Mouse (Mus musculus): Measurements from ENCODE around the gene Stub1. TPM values are rescaled to one million over a fixed set of nuclear protein-coding genes. Genes with fewer than 3 reads are reported as not detected.

The Stub1 gene
- polyA plus RNA-seq, 2 experiments from 2014 or later, result 68.3 to 85.7 TPM

- no peak for ATAC-seq
Observed at GRCm38 (mm10) chr17:25786280-25786679, 46.9 kb downstream of the Stub1 start, which contains the start of gene Ccdc78. Ccdc78 (plus strand) TSS chr17:25786580.

GRCm38 (mm10) chr17:25785281-25785745, 47.9 kb downstream of the Stub1 start, which contains the start of gene Haghl:
Haghl (minus strand) TSS chr17:25785673.
- ATAC-seq, result peak; percentile 76

- no peak for ATAC-seq
Observed at GRCm38 (mm10) chr17:25783861-25784574, 49.2 kb downstream of the Stub1 start.

- no peak for ATAC-seq
Observed at GRCm38 (mm10) chr17:25783086-25783485, 50.1 kb downstream of the Stub1 start.

- ATAC-seq, result no peak
Observed at GRCm38 (mm10) chr17:25781339-25781738, 51.9 kb downstream of the Stub1 start.

Other genes starting within 250 kb of the Stub1 start
- not detected for gene Gng13, start 116.2 kb downstream of the Stub1 start, polyA plus RNA-seq (2017; shearing (Covaris generic))
- 1 to 10 TPM; 4.0 to 6.7 TPM for gene Chtf18, start 106.0 kb downstream of the Stub1 start, polyA plus RNA-seq (2017; shearing (Covaris generic))
- 10 to 100 TPM in 1 of 2 experiments, 1 to 10 TPM in 1; 9.3 to 10.3 TPM for gene Rpusd1, start 105.7 kb downstream of the Stub1 start, polyA plus RNA-seq (2017; shearing (Covaris generic))
- under 1 TPM in 1 of 2 experiments, not detected in 1; 0.18 TPM for gene Mslnl, start 97.4 kb downstream of the Stub1 start, polyA plus RNA-seq (2017; shearing (Covaris generic))
- gene Msln, start 79.0 kb downstream of the Stub1 start, polyA plus RNA-seq (2017; shearing (Covaris generic)), result not detected
- gene Narfl, start 59.6 kb downstream of the Stub1 start, polyA plus RNA-seq (2017; shearing (Covaris generic)), result 10 to 100 TPM; 15.6 to 20.9 TPM
- 10 to 100 TPM; 27.2 to 30.3 TPM for gene Haghl, start 47.7 kb downstream of the Stub1 start, polyA plus RNA-seq (2017; shearing (Covaris generic))
- gene Ccdc78, start 46.8 kb downstream of the Stub1 start, polyA plus RNA-seq (2017; shearing (Covaris generic)), result under 1 TPM in 1 of 2 experiments, not detected in 1; 0.62 TPM
- gene Fam173a, start 40.5 kb downstream of the Stub1 start, polyA plus RNA-seq (2017; shearing (Covaris generic)), result 100 to 1,000 TPM; 196 to 238 TPM
- not detected for gene AC134908.4, start 37.7 kb downstream of the Stub1 start, polyA plus RNA-seq (2017; shearing (Covaris generic))
- gene Metrn, start 36.3 kb downstream of the Stub1 start, polyA plus RNA-seq (2017; shearing (Covaris generic)), result 1 to 10 TPM; 2.2 to 4.6 TPM
- gene Fbxl16, start 24.3 kb downstream of the Stub1 start, polyA plus RNA-seq (2017; shearing (Covaris generic)), result under 1 TPM in 1 of 2 experiments, not detected in 1; 0.16 TPM
- 10 to 100 TPM; 11.9 to 17.9 TPM for gene Wdr24, start 9.8 kb downstream of the Stub1 start, polyA plus RNA-seq (2017; shearing (Covaris generic))
- 10 to 100 TPM; 11.4 to 21.9 TPM for gene Jmjd8, start 4.5 kb downstream of the Stub1 start, polyA plus RNA-seq (2017; shearing (Covaris generic))
- gene Rhbdl1, start 3.9 kb upstream of the Stub1 start, polyA plus RNA-seq (2017; shearing (Covaris generic)), result 1 to 10 TPM in 1 of 2 experiments, not detected in 1; 1.1 TPM
- 1 to 10 TPM in 1 of 2 experiments, not detected in 1; 1.1 TPM for gene Gm20683, start 8.4 kb upstream of the Stub1 start, polyA plus RNA-seq (2017; shearing (Covaris generic))
- gene Rhot2, start 11.4 kb upstream of the Stub1 start, polyA plus RNA-seq (2017; shearing (Covaris generic)), result 10 to 100 TPM; 18.4 to 29.8 TPM
- gene Wdr90, start 28.1 kb upstream of the Stub1 start, polyA plus RNA-seq (2017; shearing (Covaris generic)), result 1 to 10 TPM; 3.8 to 8.3 TPM
- gene Mcrip2, start 35.4 kb upstream of the Stub1 start, polyA plus RNA-seq (2017; shearing (Covaris generic)), result 1 to 10 TPM; 2.2 to 6.9 TPM
- 100 to 1,000 TPM in 1 of 2 experiments, 10 to 100 TPM in 1; 88.3 to 119 TPM for gene Mettl26, start 41.7 kb upstream of the Stub1 start, polyA plus RNA-seq (2017; shearing (Covaris generic))
- gene Wfikkn1, start 47.5 kb upstream of the Stub1 start, polyA plus RNA-seq (2017; shearing (Covaris generic)), result under 1 TPM; 0.48 to 0.82 TPM
- gene Rab40c, start 86.3 kb upstream of the Stub1 start, polyA plus RNA-seq (2017; shearing (Covaris generic)), result 1 to 10 TPM; 5.1 to 5.6 TPM
- 10 to 100 TPM; 19.0 to 26.6 TPM for gene Pigq, start 111.5 kb upstream of the Stub1 start, polyA plus RNA-seq (2017; shearing (Covaris generic))
- gene Nhlrc4, start 111.6 kb upstream of the Stub1 start, polyA plus RNA-seq (2017; shearing (Covaris generic)), result not detected
- not detected for gene A930017K11Rik, start 119.2 kb upstream of the Stub1 start, polyA plus RNA-seq (2017; shearing (Covaris generic))
- 1 to 10 TPM; 5.2 to 7.1 TPM for gene Capn15, start 152.4 kb upstream of the Stub1 start, polyA plus RNA-seq (2017; shearing (Covaris generic))
- gene Rab11fip3, start 236.2 kb upstream of the Stub1 start, polyA plus RNA-seq (2017; shearing (Covaris generic)), result 1 to 10 TPM; 2.4 to 2.7 TPM

All from activated CD4-positive, CD25-positive, alpha-beta regulatory T cell, adult 4 months (primary cell).